Mouse (Mus musculus) spleen, postnatal 36 days (tissue): ENCODE data around the gene Smim12.

Source experiments
- DNase-seq, 2 experiments: peaks; one replicate each; pipeline ENCODE4 v3.0.0; 2022; ENCODE audit warnings: low spot score in 2 of 2, mixed read lengths in 1 of 2

Smim12 gene

GRCm38 (mm10) chr4:127243552-127243951 is at the start of gene Smim12:
Smim12 (plus strand) TSS chr4:127243784.
- DNase-seq = peak; percentile 97

GRCm38 (mm10) chr4:127194477-127195269 is 48.9 kb upstream of the Smim12 start:
- DNase-seq = no peak

- no peak for DNase-seq
These were observed 45.0 kb upstream of the Smim12 start for GRCm38 (mm10) chr4:127198609-127199008.

DNA sequence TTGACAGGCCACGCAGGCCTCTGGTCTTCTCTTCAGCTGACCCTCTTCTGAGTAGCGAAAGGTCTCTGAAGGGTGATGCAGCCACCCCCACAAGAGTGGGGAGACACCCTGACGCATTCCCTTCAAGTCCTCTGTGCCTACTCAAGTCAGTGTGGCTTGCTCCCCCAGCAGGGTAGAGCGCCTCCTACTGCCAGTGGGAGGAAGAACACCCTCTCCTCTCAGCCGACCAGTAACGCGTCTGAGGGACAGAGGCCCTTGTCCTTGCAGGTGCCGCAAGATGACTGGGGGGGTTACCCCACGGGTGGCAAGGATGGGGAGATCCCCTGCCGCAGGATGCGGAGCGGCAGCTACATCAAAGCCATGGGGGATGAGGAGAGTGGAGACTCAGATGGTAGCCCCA is 44.2 kb upstream of the Smim12 start:
- no peak for DNase-seq

DNA sequence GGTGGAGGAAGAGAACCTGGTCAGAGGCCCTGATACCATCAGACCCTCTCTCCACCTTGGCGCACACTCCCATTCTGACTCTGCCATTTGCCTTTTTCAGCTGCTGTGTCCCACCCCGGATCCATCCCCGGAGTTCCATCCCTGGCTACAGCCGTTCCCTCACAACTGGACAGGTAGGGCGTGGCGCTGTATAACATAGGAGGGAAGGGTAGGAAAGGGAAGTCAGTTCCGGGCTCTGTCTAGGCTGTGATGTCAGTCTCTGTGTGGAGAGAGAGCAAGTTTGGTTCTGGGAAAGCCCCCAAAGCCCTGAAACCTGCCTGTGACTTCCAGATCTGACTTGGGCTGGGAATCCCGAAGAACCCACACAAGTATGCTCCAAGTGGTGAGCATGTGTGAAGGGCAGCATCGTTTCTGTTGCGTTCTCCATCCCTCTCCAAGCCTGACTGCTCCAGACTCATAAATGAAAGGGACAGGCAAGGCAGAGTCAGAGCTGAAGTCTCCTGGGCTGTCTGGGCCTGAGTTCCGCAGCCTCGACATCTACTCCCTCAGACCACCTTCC is 43.3 kb upstream of the Smim12 start:
- no peak for DNase-seq

- no peak for DNase-seq
These were observed 42.6 kb upstream of the Smim12 start for GRCm38 (mm10) chr4:127200769-127201617.

GRCm38 (mm10) chr4:127203081-127203480 is 40.5 kb upstream of the Smim12 start:
- DNase-seq = no peak

DNA sequence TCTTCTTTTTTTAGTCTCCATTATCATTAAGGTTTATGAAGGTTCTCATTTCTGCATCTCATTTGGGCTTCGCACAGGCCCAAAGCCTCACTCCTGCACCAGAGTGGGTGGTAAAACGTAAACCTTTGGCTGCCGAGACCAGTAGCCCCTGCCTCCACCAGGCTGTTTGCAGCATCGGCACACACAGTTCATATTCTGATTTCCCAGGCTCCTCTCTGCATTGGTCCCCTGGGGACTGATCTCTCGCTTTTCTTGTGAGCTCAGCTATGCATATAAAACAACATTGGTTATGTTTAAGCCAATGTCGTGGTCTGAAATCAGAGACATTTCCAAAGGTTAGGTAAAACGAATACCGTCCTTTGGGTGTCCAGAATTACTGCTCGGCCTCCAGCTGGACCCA is 32.3 kb upstream of the Smim12 start:
- DNase-seq = no peak

DNA sequence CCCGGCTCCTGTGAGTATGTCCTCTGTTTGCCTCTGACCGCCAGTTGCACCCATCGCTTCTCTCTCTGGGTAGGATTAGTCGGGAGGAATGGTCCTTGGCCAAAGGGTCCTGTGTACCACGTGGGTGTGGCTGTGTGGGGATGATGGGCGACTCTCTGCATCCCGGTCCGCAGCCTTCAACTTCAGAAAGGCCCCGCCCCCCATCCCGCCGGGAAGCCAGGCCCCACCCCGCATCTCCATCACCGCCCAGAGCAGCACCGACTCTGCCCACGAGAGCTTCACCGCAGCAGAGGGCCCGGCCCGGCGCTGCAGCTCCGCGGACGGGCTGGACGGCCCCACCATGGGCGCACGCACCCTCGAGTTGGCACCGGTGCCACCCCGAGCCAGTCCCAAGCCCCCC is 29.1 kb upstream of the Smim12 start:
- DNase-seq = no peak

- DNase-seq = no peak
These were observed 28.5 kb upstream of the Smim12 start for GRCm38 (mm10) chr4:127215103-127215502.

DNA sequence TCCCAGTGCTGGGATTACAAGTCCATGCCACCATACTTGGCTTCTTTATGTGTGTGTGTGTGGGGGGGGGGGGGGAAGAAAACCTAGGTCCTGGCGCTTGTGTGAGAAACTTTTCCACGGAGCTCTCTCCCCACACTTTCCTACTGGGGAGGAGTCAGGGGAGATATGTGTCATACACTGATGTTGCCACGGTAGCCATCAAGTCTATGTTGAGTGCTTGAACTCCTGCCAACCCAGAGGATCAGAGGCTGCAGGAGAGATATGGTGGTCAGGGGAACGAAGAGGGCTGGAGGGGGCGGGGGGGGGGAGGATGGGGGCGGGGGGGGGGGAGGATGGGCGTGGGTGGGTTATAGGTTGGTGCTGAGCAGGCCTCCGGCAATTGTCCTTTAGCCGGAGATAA is 27.8 kb upstream of the Smim12 start:
- no peak for DNase-seq

GRCm38 (mm10) chr4:127216251-127216651 is 27.3 kb upstream of the Smim12 start:
- DNase-seq = no peak

DNA sequence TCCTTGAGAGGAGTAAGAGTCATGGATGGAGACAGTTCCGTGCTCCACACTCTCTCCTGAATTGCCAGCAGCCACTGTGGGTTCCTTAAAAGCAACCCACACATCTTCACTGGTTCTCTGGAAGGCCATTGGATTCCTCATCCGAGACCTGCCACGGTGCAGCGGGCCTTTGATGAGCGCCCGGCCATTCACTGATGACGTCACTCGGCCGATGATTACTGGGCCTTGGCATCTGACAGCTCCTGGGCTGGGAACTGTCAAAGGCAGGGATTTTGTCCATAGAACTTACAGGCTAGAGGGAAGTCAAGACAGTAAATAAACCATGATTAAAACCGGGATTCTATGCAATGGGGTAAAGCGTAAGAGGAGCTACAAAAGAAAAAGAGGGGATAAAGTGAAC is 26.5 kb upstream of the Smim12 start:
- no peak for DNase-seq

- DNase-seq = no peak
These were observed 20.3 kb upstream of the Smim12 start for GRCm38 (mm10) chr4:127223291-127223690.

DNA sequence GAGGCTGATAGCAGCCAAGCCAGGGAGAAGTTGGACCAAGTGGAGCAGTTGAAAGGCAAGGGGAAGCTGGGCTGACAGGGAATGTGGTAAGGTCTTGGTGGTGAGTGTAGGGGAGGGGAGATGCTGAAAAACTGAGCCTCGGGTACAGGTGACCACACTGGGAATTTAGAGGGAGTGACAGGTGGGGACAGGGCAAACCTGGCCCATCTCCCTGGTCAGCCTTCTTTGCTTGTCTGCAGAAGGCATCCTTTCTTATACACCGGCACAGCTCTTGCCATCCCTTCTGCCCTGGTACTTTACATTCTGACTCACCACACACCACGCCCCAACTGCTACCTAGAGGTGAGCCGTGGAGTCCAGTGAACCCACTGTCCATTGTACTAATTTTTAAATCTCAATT is 19.8 kb upstream of the Smim12 start:
- no peak for DNase-seq

- DNase-seq = no peak
These were observed 19.0 kb upstream of the Smim12 start for GRCm38 (mm10) chr4:127224444-127225100.

- no peak for DNase-seq
These were observed 17.5 kb upstream of the Smim12 start for GRCm38 (mm10) chr4:127226067-127226466.

GRCm38 (mm10) chr4:127227051-127227673 is 16.4 kb upstream of the Smim12 start:
- DNase-seq = no peak

DNA sequence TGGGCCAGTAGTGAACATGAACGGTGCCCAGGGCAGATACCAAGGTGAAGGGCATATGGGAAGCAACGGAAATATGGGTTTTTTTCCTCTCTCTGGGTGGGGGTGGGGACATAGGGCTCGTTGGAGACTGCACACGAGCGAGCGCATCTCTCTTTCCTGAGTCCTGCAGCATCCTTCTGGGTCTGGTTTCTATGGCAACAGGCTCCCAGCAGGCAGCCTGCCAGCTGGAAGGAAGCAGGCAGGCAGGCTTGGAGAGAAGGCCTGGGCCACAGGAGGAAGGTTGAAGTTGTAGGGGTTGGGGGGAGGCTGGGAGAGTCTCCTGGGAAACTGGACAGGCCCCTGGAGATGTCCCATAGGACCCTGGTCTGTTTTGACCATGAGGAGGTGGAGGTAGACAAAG is 11.6 kb upstream of the Smim12 start:
- no peak for DNase-seq

DNA sequence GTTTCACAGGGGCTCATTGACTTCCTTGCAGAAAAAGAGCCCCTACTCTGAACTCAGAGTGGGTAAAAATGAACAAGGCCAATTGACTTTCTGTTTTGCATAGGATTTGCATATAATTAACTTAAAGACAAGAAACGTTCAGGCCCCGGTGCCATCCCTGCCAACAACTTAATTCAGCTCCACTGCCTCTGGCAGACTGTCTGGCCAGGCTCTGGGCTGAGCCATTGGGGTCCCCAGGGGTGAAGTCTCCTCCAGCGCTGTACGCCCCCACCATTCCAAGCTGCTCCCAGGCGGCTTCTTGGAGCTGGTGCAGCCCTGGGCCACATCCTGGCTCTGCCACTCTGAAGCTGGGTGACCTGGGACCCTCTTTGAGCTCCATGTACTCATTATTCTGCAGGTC is 11.0 kb upstream of the Smim12 start:
- DNase-seq = no peak

- no peak for DNase-seq
These were observed 10.0 kb upstream of the Smim12 start for GRCm38 (mm10) chr4:127233416-127234125.
